Mouse (Mus musculus) CH12.LX (cell line): ENCODE measurements at regions not wholly inside any gene's neighbourhood (a gene's known extent, or its start where the extent isn't known, plus 50 kb on each side); places are given as distances from the start of the nearest gene placed in this dataset.

Source experiments
- DNase-seq: peaks from one replicate; pipeline ENCODE4 v3.0.0-alpha.2; 2013; ENCODE audit errors: extremely low read depth
- H3K27ac ChIP-seq: 2 replicates; pipeline ENCODE4 v1.5.1; 2012; ENCODE audit warnings: low read depth, mild to moderate bottlenecking, control low read depth, moderate library complexity; ENCODE audit not compliant: insufficient read depth
- H3K27me3 ChIP-seq: replicated peaks from 2 replicates; pipeline ENCODE3; 2012; ENCODE audit warnings: inconsistent platforms
- H3K36me3 ChIP-seq, 2 experiments: replicated peaks in 1 of 2; 2 replicates each; pipeline versions ENCODE3 to v1.6.1; 2012; ENCODE audit warnings: inconsistent platforms in 1 of 2, low read length in 1 of 2, mild to moderate bottlenecking in 1 of 2, mixed read lengths in 1 of 2, moderate library complexity in 1 of 2; ENCODE audit not compliant: control insufficient read depth in 1 of 2, insufficient read depth in 1 of 2
- H3K4me1 ChIP-seq, 2 experiments: 2 replicates each; pipeline ENCODE4 v1.6.1; 2012; ENCODE audit warnings: inconsistent platforms in 1 of 2, moderate library complexity in 1 of 2; ENCODE audit not compliant: insufficient read depth in 2 of 2, control insufficient read depth in 1 of 2
- H3K4me2 ChIP-seq: 2 replicates; pipeline ENCODE4 v1.6.1; 2012; ENCODE audit warnings: low read depth, mild to moderate bottlenecking, control low read depth; ENCODE audit not compliant: poor library complexity, insufficient read depth, severe bottlenecking
- H3K4me3 ChIP-seq, 3 experiments: fragments of 150-350 bp in 1 of 3; sonication (generic) in 1 of 3; replicated peaks in 1 of 3; 2 replicates each; pipeline versions ENCODE3 to v1.5.1; 2011 to 2012; ENCODE audit warnings: low read depth in 2 of 3, low read length in 2 of 3, mild to moderate bottlenecking in 2 of 3, moderate library complexity in 2 of 3, control low read depth in 1 of 3, improper control_type of control experiment in 1 of 3, inconsistent platforms in 1 of 3, mixed read lengths in 1 of 3; ENCODE audit not compliant: poor library complexity in 1 of 3
- H3K79me2 ChIP-seq: replicated peaks from 2 replicates; pipeline ENCODE4 v1.6.1; 2012; ENCODE audit warnings: mild to moderate bottlenecking, moderate library complexity; ENCODE audit not compliant: control insufficient read depth, poor library complexity, insufficient read depth, severe bottlenecking; ENCODE audit errors: extremely low read depth
- H3K9ac ChIP-seq: 2 replicates; pipeline ENCODE4 v1.6.1; 2012; ENCODE audit warnings: low read depth, mild to moderate bottlenecking, control low read depth, moderate library complexity; ENCODE audit not compliant: insufficient read depth
- H3K9me3 ChIP-seq: replicated peaks from 2 replicates; pipeline ENCODE3; 2012; ENCODE audit warnings: low read length, inconsistent platforms, mixed read lengths
- CHD2 ChIP-seq: IDR thresholded peaks from 2 replicates; pipeline ENCODE4 v1.6.1; 2011; ENCODE audit warnings: low read length, improper control_type of control experiment
- CTCF ChIP-seq, 2 experiments: IDR thresholded peaks in 1 of 2; conservative IDR thresholded peaks in 1 of 2; 2 replicates each; pipeline ENCODE4 v1.5.1; 2011 to 2012; ENCODE audit warnings: low read depth in 2 of 2, low read length in 2 of 2, improper control_type of control experiment in 1 of 2, inconsistent platforms in 1 of 2, mild to moderate bottlenecking in 1 of 2, moderate library complexity in 1 of 2
- EP300 ChIP-seq: IDR thresholded peaks from 2 replicates; pipeline ENCODE4 v1.6.1; 2011; ENCODE audit warnings: low read length, improper control_type of control experiment
- ETS1 ChIP-seq: conservative IDR thresholded peaks from 2 replicates; pipeline ENCODE4 v1.6.1; 2012; ENCODE audit warnings: low read depth, mild to moderate bottlenecking, inconsistent platforms, low read length, improper control_type of control experiment, moderate library complexity
- HCFC1 ChIP-seq: IDR thresholded peaks from 2 replicates; pipeline ENCODE4 v1.6.1; 2012; ENCODE audit warnings: low read depth, mild to moderate bottlenecking, inconsistent platforms, low read length, improper control_type of control experiment
- IRF4 ChIP-seq: IDR thresholded peaks from 2 replicates; pipeline ENCODE4 v1.6.1; 2014; ENCODE audit warnings: low read depth, mild to moderate bottlenecking, inconsistent platforms, low read length, improper control_type of control experiment
- KAT2A ChIP-seq: IDR thresholded peaks from 2 replicates; pipeline ENCODE4 v1.6.1; 2012; ENCODE audit warnings: low read length, improper control_type of control experiment, inconsistent platforms; ENCODE audit not compliant: insufficient replicate concordance
- MAZ ChIP-seq: IDR thresholded peaks from 2 replicates; pipeline ENCODE4 v1.6.1; 2012; ENCODE audit warnings: low read depth, mild to moderate bottlenecking, inconsistent platforms, low read length, improper control_type of control experiment, moderate library complexity
- MXI1 ChIP-seq: IDR thresholded peaks from 2 replicates; pipeline ENCODE4 v1.6.1; 2011; ENCODE audit warnings: mild to moderate bottlenecking, low read depth, low read length, improper control_type of control experiment
- MYC ChIP-seq: IDR thresholded peaks from 2 replicates; pipeline ENCODE4 v1.6.1; 2011; ENCODE audit warnings: low read depth, mild to moderate bottlenecking, improper control_type of control experiment, low read length
- NELFE ChIP-seq: IDR thresholded peaks from 2 replicates; pipeline ENCODE4 v1.6.1; 2011; ENCODE audit warnings: low read depth, low read length, improper control_type of control experiment
- PAX5 ChIP-seq: IDR thresholded peaks from 2 replicates; pipeline ENCODE4 v1.6.1; 2012; ENCODE audit warnings: low read length, inconsistent platforms, mixed read lengths
- POLR2A ChIP-seq: IDR thresholded peaks from 2 replicates; pipeline ENCODE4 v1.6.1; 2011; ENCODE audit warnings: low read depth, mild to moderate bottlenecking, improper control_type of control experiment, low read length
- POLR2AphosphoS2 ChIP-seq: IDR thresholded peaks from 2 replicates; pipeline ENCODE4 v1.6.1; 2011; ENCODE audit warnings: low read depth, low read length, improper control_type of control experiment
- RAD21 ChIP-seq: IDR thresholded peaks from 2 replicates; pipeline ENCODE4 v1.6.1; 2011; ENCODE audit warnings: low read depth, mild to moderate bottlenecking, low read length, improper control_type of control experiment, moderate library complexity
- SIN3A ChIP-seq: IDR thresholded peaks from 2 replicates; pipeline ENCODE4 v1.6.1; 2012; ENCODE audit warnings: low read length, improper control_type of control experiment, inconsistent platforms
- SMC3 ChIP-seq: IDR thresholded peaks from 2 replicates; pipeline ENCODE4 v1.6.1; 2011; ENCODE audit warnings: low read depth, low read length, improper control_type of control experiment
- USF1 ChIP-seq: IDR thresholded peaks from 2 replicates; pipeline ENCODE4 v1.6.1; 2014; ENCODE audit warnings: low read depth, mild to moderate bottlenecking, inconsistent platforms, low read length, improper control_type of control experiment
- ZMIZ1 ChIP-seq: IDR thresholded peaks from 2 replicates; pipeline ENCODE4 v1.6.1; 2012; ENCODE audit warnings: low read depth, mild to moderate bottlenecking, inconsistent platforms, low read length, improper control_type of control experiment
- ZNF384 ChIP-seq: IDR thresholded peaks from 2 replicates; pipeline ENCODE4 v1.6.1; 2012; ENCODE audit warnings: low read depth, low read length, improper control_type of control experiment, inconsistent platforms
- dilution Hi-C: fragments of 300-500 bp; cut with MboI; formaldehyde crosslinking; loops from 2 replicates; pipeline ENCODE4 v1.14.3; 2020; ENCODE audit warnings: low sequenced_read_pairs; ENCODE audit not compliant: extremely low pct_unique_long_range_greater_than_20kb, extremely low pct_ligation_motif_present
- in situ Hi-C: fragments of 300-500 bp; cut with MboI; formaldehyde crosslinking; loops from 3 replicates; pipeline ENCODE4 v1.14.3; 2019; ENCODE audit warnings: low sequenced_read_pairs, low pct_ligation_motif_present, low pct_unique_long_range_greater_than_20kb, mixed read lengths

- no peak for TF ChIP-seq HCFC1
These were observed 558.6 kb upstream of the Zeb2 start for GRCm38 (mm10) chr2:45675776-45676175.

GRCm38 (mm10) chr2:45656011-45656410 is 538.8 kb upstream of the Zeb2 start:
- in situ Hi-C loops (no loop called here), dilution Hi-C loops (no loop called here)
- H3K9me3 ChIP-seq: peaks cover 2% of the 10 kb centered on the region
- no peaks in the 10 kb centered on the region for H3K27me3 ChIP-seq
- H3K4me2 ChIP-seq: no peak overlapping the region
- DNase-seq: no peak
- H3K9ac ChIP-seq: no peak overlapping the region
- no peak for TF ChIP-seq ZMIZ1
- no peaks in the 10 kb centered on the region for H3K36me3 ChIP-seq
- no peak overlapping the region for H3K4me3 ChIP-seq
- H3K27ac ChIP-seq: no peak overlapping the region
- H3K4me1 ChIP-seq: no peaks in the 10 kb centered on the region
- H3K79me2 ChIP-seq: no peaks in the 10 kb centered on the region

More at GRCm38 (mm10) chr2:45675776-45676175, 558.6 kb upstream of the Zeb2 start:
- H3K4me1 ChIP-seq: no peaks in the 10 kb centered on the region
- H3K9ac ChIP-seq: no peak overlapping the region
- H3K36me3 ChIP-seq: no peaks in the 10 kb centered on the region
- no peaks in the 10 kb centered on the region for H3K9me3 ChIP-seq
- no peaks in the 10 kb centered on the region for H3K79me2 ChIP-seq
- H3K27me3 ChIP-seq: no peaks in the 10 kb centered on the region
- no peak overlapping the region for H3K27ac ChIP-seq
- no peak for DNase-seq
- dilution Hi-C loops: no loop called here
- H3K4me3 ChIP-seq: no peak overlapping the region
- in situ Hi-C loops: no loop called here
- no peak overlapping the region for H3K4me2 ChIP-seq

- dilution Hi-C loops: no loop called here
These were observed 537.5 kb upstream of the Zeb2 start for GRCm38 (mm10) chr2:45654693-45655092.

More at GRCm38 (mm10) chr2:45654693-45655092, 537.5 kb upstream of the Zeb2 start:
- H3K27ac ChIP-seq: no peak overlapping the region
- H3K9ac ChIP-seq: no peak overlapping the region
- no peaks in the 10 kb centered on the region for H3K79me2 ChIP-seq
- TF ChIP-seq ZMIZ1 (no peak), ETS1 (no peak), MAZ (no peak), NELFE (no peak), SMC3 (no peak), POLR2A (no peak), MXI1 (no peak), EP300 (no peak), PAX5 (no peak), RAD21 (no peak), ZNF384 (no peak), CHD2 (no peak), POLR2AphosphoS2 (no peak), IRF4 (no peak), USF1 (no peak), KAT2A (no peak), CTCF (conservative IDR thresholded peaks at IDR 0.05 in 1 of 2, IDR thresholded peaks at IDR 0.05 in 1 of 2; ENCODE audit: low read depth in 2 of 2, low read length in 2 of 2) (no peak), SIN3A (no peak), MYC (no peak)
- TF ChIP-seq, all 38 proteins: peak for 0
- Histone ChIP-seq H3K4me1 (no peaks in the 10 kb centered on the region), H3K9me3 (no peaks in the 10 kb centered on the region), H3K4me3 (no peak overlapping the region), H3K27me3 (no peaks in the 10 kb centered on the region), H3K4me2 (no peak overlapping the region), H3K36me3 (no peaks in the 10 kb centered on the region)
- peak; percentile 1 for DNase-seq
- in situ Hi-C loops: no loop called here
